Mouse (Mus musculus) urinary bladder, postnatal 10 days (tissue): ENCODE data around the gene Slc2a3.
"Not testable (repeated sequence)": the region's sequence is repeated elsewhere in the genome, so short reads cannot be mapped to it uniquely, and the experiment has no call there.

ENCODE experiments used
- DNase-seq: peaks from one replicate; pipeline ENCODE4 v3.0.0; 2022; ENCODE audit warnings: low spot score

Slc2a3 gene

DNA sequence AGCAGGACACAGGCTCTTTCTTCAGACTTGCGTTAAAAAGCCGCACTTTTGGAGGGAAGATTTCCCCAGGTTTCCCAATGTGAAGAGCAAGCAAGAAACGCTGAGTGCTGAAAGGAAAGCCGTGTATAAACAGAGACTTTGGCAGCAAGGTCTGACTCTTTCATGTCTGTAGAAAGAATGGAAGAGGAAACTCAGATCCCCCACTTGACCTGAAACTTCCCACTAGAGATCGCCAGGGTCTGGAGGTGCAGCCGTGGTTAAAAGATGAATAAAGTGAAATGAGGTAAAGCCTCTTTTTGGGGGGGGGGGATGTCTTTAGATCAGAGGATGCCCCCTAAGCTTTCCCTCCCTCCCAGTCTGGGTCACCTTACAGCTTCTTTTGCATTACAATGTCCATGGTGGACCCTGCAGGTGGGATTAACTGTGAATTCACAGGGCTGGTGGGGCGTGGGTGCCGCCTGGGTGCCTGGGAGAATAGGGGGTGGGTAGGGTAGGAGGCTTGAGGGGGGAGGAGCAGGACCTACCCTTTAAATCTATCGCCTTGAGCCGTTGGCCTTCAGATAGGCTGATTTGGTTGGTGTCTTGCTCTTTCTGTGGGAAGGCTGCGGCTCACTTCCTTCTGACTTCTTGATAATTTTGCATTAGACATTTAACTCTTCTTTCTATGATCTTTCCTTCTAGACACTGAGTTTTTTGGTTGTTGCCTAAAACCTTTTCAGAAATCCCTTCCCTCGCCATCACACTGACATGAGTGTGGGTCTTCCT lies 94.2 kb downstream of the Slc2a3 start, which contains the start of gene Nanog:
Gene Nanog, plus strand, starts transcription at position 454 of the 765 bp plus-strand sequence.
- DNase-seq: no peak

DNA sequence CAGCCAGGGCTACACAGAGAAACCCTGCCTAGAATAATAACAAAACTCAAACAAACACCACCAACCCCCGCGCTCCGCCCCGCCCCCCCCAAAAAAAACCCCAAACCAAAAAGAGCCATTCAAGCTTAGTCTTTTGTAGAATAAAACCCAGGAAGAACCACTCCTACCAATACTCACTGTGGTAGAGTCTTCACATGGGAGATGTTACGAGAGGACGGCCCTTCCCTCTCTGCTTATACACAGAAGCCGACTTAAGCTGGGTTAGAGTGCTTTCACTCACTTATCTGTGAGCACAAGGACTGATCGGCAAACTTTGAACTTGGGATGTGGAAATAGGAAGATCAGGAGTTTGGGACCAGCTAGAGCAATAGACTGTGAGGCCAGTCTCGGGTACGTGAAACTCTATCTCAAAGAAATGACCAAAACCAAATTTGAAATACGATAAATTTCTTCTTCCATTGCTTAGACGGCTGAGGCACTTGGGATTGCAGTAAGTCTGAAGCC lies 95.1 kb downstream of the Slc2a3 start:
- no peak for DNase-seq

DNA sequence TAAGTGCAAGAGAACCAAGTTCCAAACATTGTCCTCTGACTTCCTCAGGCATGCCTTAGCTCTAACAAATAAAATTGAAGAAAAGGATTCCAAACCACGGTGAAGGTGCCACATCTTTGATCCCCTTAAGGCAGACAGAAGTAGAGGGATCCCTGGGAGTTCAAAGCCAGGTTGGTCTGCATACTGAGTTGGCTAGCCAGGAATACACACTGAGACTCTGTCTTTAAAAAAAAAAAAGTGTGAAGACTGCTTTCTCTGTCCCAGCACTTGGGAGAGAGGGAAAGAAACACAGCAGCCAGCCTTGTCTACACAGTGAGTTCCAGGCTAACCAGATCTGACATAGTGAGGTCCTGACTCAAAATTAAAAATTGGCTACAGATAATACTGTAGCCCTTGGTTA lies 97.7 kb downstream of the Slc2a3 start:
- DNase-seq: no peak

DNA sequence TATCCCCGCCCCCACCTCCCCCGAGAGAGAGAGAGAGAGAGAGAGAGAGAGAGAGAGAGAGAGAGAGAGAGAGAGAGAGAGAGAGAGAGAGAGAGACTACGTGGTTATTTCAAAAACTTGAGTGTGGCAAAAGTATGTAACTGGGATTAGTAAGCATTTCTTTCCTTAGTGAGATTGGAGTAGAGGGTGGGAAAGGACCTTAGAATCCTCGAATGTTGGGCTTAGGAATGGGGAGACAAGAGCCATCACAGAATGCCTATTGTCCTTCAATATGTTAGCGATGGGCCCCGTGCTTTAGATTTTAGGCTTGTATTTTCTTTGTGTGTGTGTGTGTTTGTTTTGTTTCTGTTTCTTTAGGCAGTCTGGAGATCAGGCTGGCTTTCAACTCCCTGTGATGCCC lies 98.2 kb downstream of the Slc2a3 start:
- DNase-seq: no peak

DNA sequence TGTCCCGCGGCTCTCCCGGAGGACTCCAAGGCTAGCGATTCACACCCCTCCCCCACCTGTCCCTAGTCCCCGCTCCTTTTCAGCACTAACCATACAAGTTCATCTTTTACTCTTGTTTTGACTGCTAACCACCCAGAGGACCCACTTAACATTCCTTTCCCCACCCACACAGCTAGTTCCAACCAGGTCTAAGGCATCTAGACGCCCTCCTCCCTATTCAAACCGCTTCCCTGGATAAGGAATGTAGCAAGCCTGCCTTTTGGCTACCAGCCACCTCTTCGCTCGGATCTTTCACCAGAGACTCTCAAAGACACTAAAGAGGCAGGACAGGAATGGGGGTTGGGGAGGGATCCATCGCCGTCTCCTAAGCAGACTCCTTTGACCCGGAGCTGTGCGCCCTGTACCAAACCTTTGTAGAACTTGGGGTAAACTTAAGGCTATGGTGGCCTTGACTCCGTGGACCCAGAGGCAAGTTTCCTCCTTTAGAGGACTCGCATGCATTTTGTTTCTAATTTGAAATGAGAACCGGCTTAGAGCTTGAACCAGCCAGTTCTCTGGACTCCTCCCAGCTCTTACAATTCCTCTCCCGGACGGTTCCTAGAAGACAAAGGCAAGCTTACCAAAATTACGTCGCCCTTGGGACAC lies 98.8 kb downstream of the Slc2a3 start:
- DNase-seq: no peak

DNA sequence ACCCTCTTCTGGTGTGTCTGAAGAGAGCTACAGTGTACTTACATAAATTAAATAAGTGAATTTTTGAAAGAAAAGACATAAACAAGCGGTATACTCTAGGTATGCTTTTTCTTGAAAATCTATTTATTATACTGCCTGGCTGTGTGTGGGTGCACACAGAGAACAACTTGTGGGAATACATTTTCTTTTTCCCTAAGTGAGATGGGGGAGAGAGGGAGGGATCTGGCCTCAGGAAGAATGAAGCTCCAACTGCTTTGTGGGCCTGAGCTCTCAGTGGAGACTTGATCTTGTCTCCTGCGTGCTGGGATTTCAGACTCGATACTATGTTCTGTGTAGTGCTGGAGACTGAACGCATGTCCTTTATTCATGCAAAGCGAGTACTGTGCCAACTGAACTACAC lies 99.6 kb downstream of the Slc2a3 start:
- DNase-seq: no peak

DNA sequence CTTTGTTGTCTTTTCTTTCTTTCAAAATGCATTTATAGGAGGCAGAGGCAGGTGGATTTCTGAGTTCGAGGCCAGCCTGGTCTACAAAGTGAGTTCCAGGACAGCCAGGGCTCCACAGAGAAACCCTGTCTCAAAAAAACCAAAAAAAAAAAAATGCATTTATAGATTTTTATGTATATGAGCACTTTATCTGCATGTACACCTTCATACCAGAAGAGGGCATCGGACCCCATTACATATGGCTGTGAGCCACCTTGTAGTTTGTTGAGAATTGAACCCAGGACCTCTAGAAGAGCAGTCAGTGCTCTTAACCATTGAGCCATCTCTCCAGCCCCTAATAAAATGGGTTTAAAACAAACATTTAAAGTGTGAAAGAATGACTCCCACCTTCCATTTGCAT lies 101.8 kb downstream of the Slc2a3 start:
- DNase-seq: not testable (repeated sequence)

DNA sequence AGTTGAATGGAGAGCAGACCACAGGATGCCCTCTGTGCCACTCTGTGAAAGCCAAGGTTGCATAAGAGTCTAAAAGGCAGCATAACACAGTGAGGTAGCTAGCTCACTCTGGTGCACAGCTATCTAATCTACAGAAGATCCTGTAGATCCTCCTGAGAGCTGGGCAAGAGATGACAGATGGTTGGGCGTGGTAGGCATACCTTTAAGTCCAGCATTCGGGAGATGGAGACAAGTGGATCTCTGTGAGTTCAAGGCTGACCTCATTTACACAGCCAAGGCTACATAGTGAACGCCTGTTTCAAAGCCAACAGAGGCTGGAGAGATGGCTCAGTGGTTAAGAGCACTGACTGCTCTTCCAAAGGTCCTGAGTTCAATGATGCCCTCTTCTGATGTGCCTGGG lies 106.0 kb downstream of the Slc2a3 start:
- DNase-seq: no peak

DNA sequence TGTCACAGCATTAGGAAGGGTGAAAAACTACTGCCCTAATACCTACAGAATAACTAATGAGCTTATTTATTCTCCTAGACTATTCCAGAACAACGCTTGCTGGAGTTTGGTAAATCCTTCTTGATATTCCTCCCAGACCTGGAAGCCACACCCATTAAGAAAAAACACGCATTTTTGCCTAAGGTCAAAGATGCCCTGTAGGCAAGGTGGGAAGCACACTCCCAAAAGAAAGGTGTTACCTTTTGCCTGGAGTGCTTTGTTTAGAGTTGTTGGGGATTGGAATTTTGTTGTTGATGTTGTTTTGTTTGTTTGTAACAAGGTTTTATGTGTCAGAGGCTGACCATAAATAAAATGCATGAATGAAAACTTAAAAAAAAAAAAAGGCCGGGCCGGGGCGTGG lies 111.4 kb downstream of the Slc2a3 start:
- DNase-seq: no peak

DNA sequence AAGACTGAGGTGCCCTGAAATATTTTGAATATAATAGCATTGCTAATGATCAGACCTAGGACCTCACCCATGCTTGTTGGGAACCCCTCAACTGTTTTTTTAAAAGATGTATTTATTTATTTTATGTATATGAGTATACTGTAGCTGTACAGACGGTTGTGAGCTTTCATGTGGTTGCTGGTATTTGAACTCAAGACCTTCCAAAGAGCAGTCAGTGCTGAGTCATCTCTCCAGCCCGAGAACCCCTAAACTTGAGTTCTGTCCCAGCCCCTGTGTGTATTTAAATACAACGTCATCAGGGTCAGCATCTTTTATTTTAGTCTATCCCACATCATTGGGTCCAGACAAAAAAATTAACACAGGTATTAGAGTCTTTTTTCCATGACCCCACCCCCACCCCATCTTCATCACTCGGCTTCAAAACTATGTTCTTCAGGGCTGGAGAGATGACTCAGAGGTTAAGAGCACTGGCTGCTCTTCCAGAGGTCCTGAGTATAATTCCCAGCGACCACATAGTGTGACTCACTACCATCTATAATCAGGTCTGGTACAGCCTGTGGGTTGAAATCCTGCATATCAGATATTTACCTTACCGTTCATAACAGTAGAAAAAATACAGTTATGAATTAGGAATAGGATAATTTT lies 111.9 kb downstream of the Slc2a3 start:
- no peak for DNase-seq

DNA sequence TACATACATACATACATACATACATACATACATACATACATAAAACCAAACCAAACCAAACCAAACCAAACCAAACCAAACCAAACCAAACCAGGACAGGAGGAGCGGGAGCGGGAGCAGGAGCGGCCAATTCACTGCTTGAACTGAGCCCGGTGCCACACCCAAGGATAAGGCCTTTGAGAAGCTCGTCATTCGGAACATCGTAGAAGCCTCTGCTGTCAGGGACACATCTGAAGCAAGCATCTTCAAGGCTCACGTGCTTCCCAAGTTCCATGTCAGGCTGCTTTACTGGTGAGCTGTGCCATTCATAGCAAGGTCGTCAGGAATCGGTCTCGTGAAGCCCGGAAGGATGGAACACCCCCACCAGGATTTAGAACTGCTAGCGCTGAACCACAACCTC lies 114.7 kb downstream of the Slc2a3 start:
- no peak for DNase-seq

DNA sequence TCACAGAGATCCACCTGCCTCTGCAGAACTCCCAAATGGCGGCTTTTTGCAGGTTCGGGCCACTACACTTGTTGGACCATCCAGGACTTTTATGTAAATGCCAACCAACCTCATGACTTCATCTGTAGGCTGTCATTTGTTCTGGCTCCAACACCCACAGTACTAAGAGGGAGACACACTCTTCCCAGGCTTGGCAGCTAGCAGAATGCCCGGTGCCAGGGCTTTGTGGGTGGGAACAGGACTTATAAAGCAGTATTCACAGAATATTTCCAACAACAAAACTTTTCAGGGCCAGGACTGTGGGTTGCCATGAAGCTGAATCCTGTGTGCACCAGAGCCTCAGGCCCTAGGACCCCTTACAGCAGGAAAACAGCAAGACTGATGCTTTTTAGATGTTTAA lies 118.8 kb downstream of the Slc2a3 start:
- no peak for DNase-seq
